Mouse (Mus musculus): Measurements from ENCODE around the gene Shld2. TPM values are rescaled to one million over a fixed set of nuclear protein-coding genes. Genes with fewer than 3 reads are reported as not detected.

Shld2 gene
- polyA plus RNA-seq, 1 experiment = 2.7 TPM

- H3K27me3 ChIP-seq (ENCODE audit: control insufficient read depth, insufficient read depth, insufficient read length) = no peaks in the 10 kb centered on the region
- peaks cover 2% of the 10 kb centered on the region for H3K79me3 ChIP-seq (ENCODE audit: low read depth)
- peaks cover 94% of the 10 kb centered on the region for H3K36me3 ChIP-seq (ENCODE audit: control insufficient read depth, insufficient read depth)
- no peak overlapping the region for H3ac ChIP-seq (ENCODE audit: control insufficient read depth, insufficient read length, low read depth)
- H3K4me3 ChIP-seq (ENCODE audit: insufficient read depth, poor library complexity, severe bottlenecking) = no peak overlapping the region
- TF ChIP-seq USF1 (IDR thresholded peaks at IDR 0.05; ENCODE audit: low read depth) (no peak), MAX (IDR thresholded peaks at IDR 0.05) (no peak), MYOD1 (IDR thresholded peaks at IDR 0.05; ENCODE audit: control insufficient read depth, insufficient read length, low read depth) (no peak), FOSL1 (IDR thresholded peaks at IDR 0.05; ENCODE audit: insufficient read depth, low read length, poor library complexity, severe bottlenecking) (no peak), CTCF (IDR thresholded peaks at IDR 0.05; ENCODE audit: control insufficient read depth, insufficient read depth, insufficient read length) (no peak), CEBPB (IDR thresholded peaks at IDR 0.05; ENCODE audit: low read depth) (no peak), MYOG (IDR thresholded peaks at IDR 0.05; ENCODE audit: control insufficient read depth, extremely low read depth, insufficient read length) (no peak)
- no peaks in the 10 kb centered on the region for H3K79me2 ChIP-seq (ENCODE audit: control insufficient read depth, insufficient read depth)
Measured at GRCm38 (mm10) chr14:34332476-34332875, 22.2 kb upstream of the Shld2 start.

- H3K4me3 ChIP-seq (ENCODE audit: insufficient read depth, poor library complexity, severe bottlenecking) = no peak overlapping the region
- no peak for TF ChIP-seq MAX (IDR thresholded peaks at IDR 0.05)
- no peak for TF ChIP-seq CTCF (IDR thresholded peaks at IDR 0.05; ENCODE audit: control insufficient read depth, insufficient read depth, insufficient read length)
- no peak for TF ChIP-seq MYOD1 (IDR thresholded peaks at IDR 0.05; ENCODE audit: control insufficient read depth, insufficient read length, low read depth)
- TF ChIP-seq MYOG (IDR thresholded peaks at IDR 0.05; ENCODE audit: control insufficient read depth, extremely low read depth, insufficient read length) = no peak
- TF ChIP-seq USF1 (IDR thresholded peaks at IDR 0.05; ENCODE audit: low read depth) = no peak
- no peak for TF ChIP-seq CEBPB (IDR thresholded peaks at IDR 0.05; ENCODE audit: low read depth)
- no peak for TF ChIP-seq FOSL1 (IDR thresholded peaks at IDR 0.05; ENCODE audit: insufficient read depth, low read length, poor library complexity, severe bottlenecking)
- no peaks in the 10 kb centered on the region for H3K27me3 ChIP-seq (ENCODE audit: control insufficient read depth, insufficient read depth, insufficient read length)
- no peak overlapping the region for H3ac ChIP-seq (ENCODE audit: control insufficient read depth, insufficient read length, low read depth)
- no peaks in the 10 kb centered on the region for H3K79me2 ChIP-seq (ENCODE audit: control insufficient read depth, insufficient read depth)
- H3K79me3 ChIP-seq (ENCODE audit: low read depth) = peaks cover 2% of the 10 kb centered on the region
- peaks cover 94% of the 10 kb centered on the region for H3K36me3 ChIP-seq (ENCODE audit: control insufficient read depth, insufficient read depth)
Measured at GRCm38 (mm10) chr14:34331886-34332285, 21.6 kb upstream of the Shld2 start.

- Histone ChIP-seq H3K4me3 (ENCODE audit: insufficient read depth, poor library complexity, severe bottlenecking) (no peak overlapping the region), H3K27me3 (ENCODE audit: control insufficient read depth, insufficient read depth, insufficient read length) (no peaks in the 10 kb centered on the region), H3ac (ENCODE audit: control insufficient read depth, insufficient read length, low read depth) (no peak overlapping the region), H3K79me3 (ENCODE audit: low read depth) (peaks cover 2% of the 10 kb centered on the region), H3K36me3 (ENCODE audit: control insufficient read depth, insufficient read depth) (peaks cover 94% of the 10 kb centered on the region), H3K79me2 (ENCODE audit: control insufficient read depth, insufficient read depth) (no peaks in the 10 kb centered on the region)
- TF ChIP-seq MYOD1 (IDR thresholded peaks at IDR 0.05; ENCODE audit: control insufficient read depth, insufficient read length, low read depth) = no peak
- no peak for TF ChIP-seq CTCF (IDR thresholded peaks at IDR 0.05; ENCODE audit: control insufficient read depth, insufficient read depth, insufficient read length)
- TF ChIP-seq CEBPB (IDR thresholded peaks at IDR 0.05; ENCODE audit: low read depth) = no peak
- TF ChIP-seq USF1 (IDR thresholded peaks at IDR 0.05; ENCODE audit: low read depth) = no peak
- TF ChIP-seq FOSL1 (IDR thresholded peaks at IDR 0.05; ENCODE audit: insufficient read depth, low read length, poor library complexity, severe bottlenecking) = no peak
- no peak for TF ChIP-seq MYOG (IDR thresholded peaks at IDR 0.05; ENCODE audit: control insufficient read depth, extremely low read depth, insufficient read length)
- no peak for TF ChIP-seq MAX (IDR thresholded peaks at IDR 0.05)
Measured at GRCm38 (mm10) chr14:34330657-34331158, 20.4 kb upstream of the Shld2 start.

GRCm38 (mm10) chr14:34327618-34328017, 17.3 kb upstream of the Shld2 start:
- no peak overlapping the region for H3ac ChIP-seq (ENCODE audit: control insufficient read depth, insufficient read length, low read depth)
- H3K27me3 ChIP-seq (ENCODE audit: control insufficient read depth, insufficient read depth, insufficient read length) = no peaks in the 10 kb centered on the region
- TF ChIP-seq CTCF (IDR thresholded peaks at IDR 0.05; ENCODE audit: control insufficient read depth, insufficient read depth, insufficient read length) = no peak
- no peak for TF ChIP-seq MYOG (IDR thresholded peaks at IDR 0.05; ENCODE audit: control insufficient read depth, extremely low read depth, insufficient read length)
- no peak for TF ChIP-seq FOSL1 (IDR thresholded peaks at IDR 0.05; ENCODE audit: insufficient read depth, low read length, poor library complexity, severe bottlenecking)
- TF ChIP-seq MAX (IDR thresholded peaks at IDR 0.05) = no peak
- no peak for TF ChIP-seq CEBPB (IDR thresholded peaks at IDR 0.05; ENCODE audit: low read depth)
- no peak for TF ChIP-seq USF1 (IDR thresholded peaks at IDR 0.05; ENCODE audit: low read depth)
- H3K79me2 ChIP-seq (ENCODE audit: control insufficient read depth, insufficient read depth) = peaks cover 8% of the 10 kb centered on the region
- no peak overlapping the region for H3K4me3 ChIP-seq (ENCODE audit: insufficient read depth, poor library complexity, severe bottlenecking)
- peaks cover 89% of the 10 kb centered on the region for H3K36me3 ChIP-seq (ENCODE audit: control insufficient read depth, insufficient read depth)
- peaks cover 2% of the 10 kb centered on the region for H3K79me3 ChIP-seq (ENCODE audit: low read depth)

GRCm38 (mm10) chr14:34326606-34327005, 16.3 kb upstream of the Shld2 start:
- Histone ChIP-seq H3K4me3 (ENCODE audit: insufficient read depth, poor library complexity, severe bottlenecking) (no peak overlapping the region), H3K79me3 (ENCODE audit: low read depth) (peaks cover 2% of the 10 kb centered on the region), H3K79me2 (ENCODE audit: control insufficient read depth, insufficient read depth) (peaks cover 10% of the 10 kb centered on the region), H3ac (ENCODE audit: control insufficient read depth, insufficient read length, low read depth) (no peak overlapping the region), H3K27me3 (ENCODE audit: control insufficient read depth, insufficient read depth, insufficient read length) (no peaks in the 10 kb centered on the region), H3K36me3 (ENCODE audit: control insufficient read depth, insufficient read depth) (peaks cover 82% of the 10 kb centered on the region)
- TF ChIP-seq MYOG (IDR thresholded peaks at IDR 0.05; ENCODE audit: control insufficient read depth, extremely low read depth, insufficient read length) (no peak), CEBPB (IDR thresholded peaks at IDR 0.05; ENCODE audit: low read depth) (no peak), USF1 (IDR thresholded peaks at IDR 0.05; ENCODE audit: low read depth) (no peak), MYOD1 (IDR thresholded peaks at IDR 0.05; ENCODE audit: control insufficient read depth, insufficient read length, low read depth) (no peak), FOSL1 (IDR thresholded peaks at IDR 0.05; ENCODE audit: insufficient read depth, low read length, poor library complexity, severe bottlenecking) (no peak), CTCF (IDR thresholded peaks at IDR 0.05; ENCODE audit: control insufficient read depth, insufficient read depth, insufficient read length) (no peak)
